Mouse (Mus musculus): ENCODE measurements around the gene Csrnp1. TPM values are rescaled to one million over a fixed set of nuclear protein-coding genes. Genes with fewer than 3 reads are reported as not detected.

The Csrnp1 gene
- total RNA-seq, 2 experiments from 2014 or later = 10.0 to 13.3 TPM

GRCm38 (mm10) chr9:119962987-119963667 is 21.3 kb downstream of the Csrnp1 start:
- DNase-seq (ENCODE audit: low spot score) = peak; percentile 61
- intact Hi-C loops (cut with DNase I) = loop anchor here (1.0 to 2.0 kb wide), 2 partner anchors 52 to 110 kb away; no protein-coding TSS in a partner anchor

DNA sequence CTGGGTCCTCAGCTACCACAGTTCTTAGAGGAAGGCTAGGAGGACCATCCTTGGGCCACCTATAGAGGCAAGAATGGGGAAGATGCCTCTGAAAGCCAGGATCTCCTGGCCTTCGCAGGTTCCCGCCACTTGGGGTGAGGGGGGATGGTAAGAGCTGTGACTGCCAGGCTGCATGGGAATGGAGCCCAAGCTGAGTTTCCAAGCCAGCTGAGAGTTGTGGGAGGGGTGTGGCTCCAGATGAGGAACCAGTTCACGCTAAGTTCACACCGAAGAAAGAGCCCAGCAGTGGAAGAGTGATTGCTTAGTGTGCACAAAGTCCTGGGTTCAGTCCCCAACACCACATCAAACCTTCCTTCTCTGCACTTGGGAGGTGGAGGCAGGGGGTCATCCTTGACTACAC is 22.2 kb downstream of the Csrnp1 start:
- no peak for DNase-seq (ENCODE audit: low spot score)
- intact Hi-C loops (cut with DNase I) = loop anchor here (2.0 kb wide), 1 partner anchor 53 kb away; no protein-coding TSS in a partner anchor

GRCm38 (mm10) chr9:119958835-119959234 is 25.6 kb downstream of the Csrnp1 start:
- no peak for DNase-seq (ENCODE audit: low spot score)
- intact Hi-C loops (cut with DNase I) = no loop called here

GRCm38 (mm10) chr9:119951388-119951787 is 33.1 kb downstream of the Csrnp1 start:
- no peak for DNase-seq (ENCODE audit: low spot score)
- intact Hi-C loops (cut with DNase I) = no loop called here

DNA sequence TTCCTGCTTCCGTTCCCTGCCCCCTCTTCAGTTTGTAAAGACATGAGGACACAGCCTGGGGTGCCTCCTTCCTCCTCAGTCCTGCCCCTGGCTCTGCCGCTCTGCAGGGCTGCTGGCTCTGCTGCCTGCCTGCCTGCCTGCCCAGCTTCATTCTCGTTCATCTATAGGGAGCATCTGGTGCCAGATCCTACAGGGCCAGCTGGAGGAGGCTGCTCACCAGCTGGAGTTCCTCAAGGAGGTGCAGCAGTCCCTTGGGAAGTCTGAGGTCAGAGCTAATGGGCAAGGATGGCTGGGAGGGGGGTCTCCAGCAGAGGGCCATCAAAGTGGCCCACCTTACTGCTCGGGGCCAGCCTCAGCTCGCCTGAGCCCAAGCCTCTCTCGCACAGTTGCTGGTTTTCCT is 34.0 kb downstream of the Csrnp1 start:
- no peak for DNase-seq (ENCODE audit: low spot score)
- intact Hi-C loops (cut with DNase I) = no loop called here

DNA sequence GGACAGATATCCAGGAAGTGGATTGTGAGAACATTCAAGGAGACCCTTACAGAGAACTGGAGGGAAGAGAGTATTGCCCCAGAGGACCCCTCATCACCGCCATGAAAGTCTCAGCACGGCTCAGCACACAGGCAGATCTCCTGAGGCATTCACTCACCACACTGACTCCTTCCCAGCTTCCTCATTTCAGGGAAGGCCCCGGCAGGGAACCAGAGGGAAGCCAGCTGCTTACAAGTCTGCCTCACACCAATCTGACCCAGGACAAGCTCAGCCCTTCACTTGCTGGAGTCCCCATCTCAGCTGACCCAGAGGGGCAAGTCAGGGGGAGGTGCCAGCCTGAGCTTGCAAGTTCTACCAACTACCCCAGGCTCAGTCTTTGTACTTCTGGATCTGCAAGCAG is 35.7 kb downstream of the Csrnp1 start:
- intact Hi-C loops (cut with DNase I) = no loop called here

DNA sequence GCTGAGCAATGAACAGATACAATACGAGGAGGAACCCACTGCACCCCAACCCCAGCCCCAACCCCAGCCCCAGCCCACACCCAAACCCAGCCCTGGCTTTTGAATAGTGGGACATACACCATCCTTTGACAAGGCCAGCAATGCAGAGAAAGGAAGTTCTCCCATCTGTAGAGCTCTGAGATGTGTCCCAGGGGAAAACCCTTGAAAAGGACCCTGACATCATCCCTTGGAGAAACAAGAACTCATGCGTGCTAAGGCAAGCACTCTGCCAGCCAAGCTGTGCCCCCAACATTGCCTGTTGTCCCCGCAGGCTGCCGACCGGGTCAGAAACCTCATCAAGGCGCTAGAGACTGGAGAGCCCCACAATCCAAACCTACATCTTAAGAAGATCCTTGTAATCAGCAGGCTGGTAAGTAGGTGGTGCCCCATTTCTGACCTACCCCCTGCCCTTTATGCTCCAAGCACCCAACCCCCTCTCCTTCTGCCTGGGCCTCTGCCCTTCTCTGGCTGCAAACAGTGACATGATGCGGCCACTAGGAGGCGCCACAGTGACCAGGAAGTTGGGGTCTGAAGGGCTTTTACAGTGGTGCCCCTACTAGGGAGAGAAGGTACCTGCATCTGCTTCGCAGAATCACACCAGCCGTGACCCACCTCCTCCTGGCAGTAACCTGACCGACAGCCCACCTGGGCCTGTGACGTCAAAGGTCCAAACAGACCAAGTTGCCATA is 39.1 kb downstream of the Csrnp1 start:
- DNase-seq (ENCODE audit: low spot score) = no peak
- intact Hi-C loops (cut with DNase I) = no loop called here

More for the DNA sequence above, 35.7 kb downstream of the Csrnp1 start:
- DNase-seq (ENCODE audit: low spot score) = no peak

- intact Hi-C loops (cut with DNase I) = no loop called here
- no peak for DNase-seq (ENCODE audit: low spot score)
Observed at GRCm38 (mm10) chr9:119943326-119943725, 41.1 kb downstream of the Csrnp1 start.

GRCm38 (mm10) chr9:119941861-119942260 is 42.6 kb downstream of the Csrnp1 start:
- DNase-seq (ENCODE audit: low spot score) = no peak
- intact Hi-C loops (cut with DNase I) = no loop called here

DNA sequence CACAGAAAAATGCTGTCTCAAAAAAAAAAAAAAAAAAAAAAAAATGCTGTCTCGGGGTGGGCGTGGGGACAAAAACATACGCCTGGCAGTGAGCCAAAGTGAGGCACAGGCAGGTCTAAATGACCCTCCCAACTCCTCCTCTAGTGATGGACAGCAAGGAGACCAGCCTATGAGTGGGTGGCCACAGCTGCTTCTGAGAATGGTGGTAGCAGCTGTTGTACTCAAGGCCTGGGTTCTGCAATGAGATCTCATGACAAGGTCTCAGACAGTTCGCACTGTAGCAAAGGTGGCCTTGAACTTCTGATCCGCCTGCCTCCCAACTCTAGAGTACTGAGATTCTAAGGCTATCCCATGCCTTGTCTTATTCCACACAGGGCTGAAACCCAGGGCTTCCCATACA is 43.1 kb downstream of the Csrnp1 start:
- intact Hi-C loops (cut with DNase I) = no loop called here
- no peak for DNase-seq (ENCODE audit: low spot score)

- no peak for DNase-seq (ENCODE audit: low spot score)
- intact Hi-C loops (cut with DNase I) = no loop called here
Observed at GRCm38 (mm10) chr9:119939646-119940045, 44.8 kb downstream of the Csrnp1 start.

- DNase-seq (ENCODE audit: low spot score) = no peak
- intact Hi-C loops (cut with DNase I) = no loop called here
Observed at GRCm38 (mm10) chr9:119938496-119938895, 46.0 kb downstream of the Csrnp1 start.

DNA sequence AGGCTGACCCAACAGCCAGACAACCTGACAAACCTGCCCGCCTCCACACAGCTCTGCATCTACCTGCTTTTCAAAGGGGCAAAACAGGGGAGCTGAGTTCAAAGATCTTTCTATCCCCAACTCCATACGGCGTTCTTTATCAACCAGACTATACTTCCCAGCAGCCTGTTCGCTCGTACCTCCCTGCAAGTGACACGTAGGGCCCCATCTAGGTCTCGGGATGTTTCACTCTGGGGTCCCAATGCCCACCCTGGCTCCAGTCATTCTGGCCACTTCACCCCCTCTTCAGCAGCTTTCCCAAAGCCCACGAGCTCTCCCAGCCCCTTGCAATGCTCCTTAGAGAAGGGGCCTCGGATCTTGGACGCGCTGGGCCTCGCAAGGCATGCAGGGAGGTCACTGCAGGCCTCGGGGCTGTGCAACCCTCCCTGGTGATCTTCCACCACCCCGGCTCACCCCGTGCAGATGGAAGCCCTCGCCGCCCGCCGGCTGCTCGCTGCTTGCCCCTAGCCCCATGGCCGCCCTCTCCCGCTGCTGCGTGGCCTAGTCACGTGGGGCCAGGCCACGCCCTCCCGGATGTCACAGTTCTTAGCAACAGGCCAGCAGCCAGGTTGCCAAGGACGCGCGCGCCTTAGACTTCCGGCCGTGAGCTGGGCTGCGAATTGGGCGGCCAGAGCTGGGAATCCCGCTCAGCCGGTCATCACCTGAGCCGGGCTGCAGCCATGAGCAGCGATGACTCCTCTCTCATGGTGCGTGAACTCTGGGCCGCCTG is 47.3 kb downstream of the Csrnp1 start, which contains the start of the genes Gorasp1 and Ttc21a:
Gene Gorasp1 (minus strand): TSS at position 561 of the 769 bp plus-strand sequence.
Gene Ttc21a (plus strand): TSS at position 602 of the 769 bp plus-strand sequence.
- intact Hi-C loops (cut with DNase I) = loop anchor here (2.0 kb wide), 1 partner anchor 42 kb away; the partner anchor contains the start of gene Wdr48
- DNase-seq (ENCODE audit: low spot score) = peak; percentile 87

GRCm38 (mm10) chr9:119933675-119934074 is 50.8 kb downstream of the Csrnp1 start:
- DNase-seq (ENCODE audit: low spot score) = no peak
- intact Hi-C loops (cut with DNase I) = no loop called here

- intact Hi-C loops (cut with DNase I) = no loop called here
- DNase-seq (ENCODE audit: low spot score) = no peak
Observed at GRCm38 (mm10) chr9:119932358-119932757, 52.1 kb downstream of the Csrnp1 start.

DNA sequence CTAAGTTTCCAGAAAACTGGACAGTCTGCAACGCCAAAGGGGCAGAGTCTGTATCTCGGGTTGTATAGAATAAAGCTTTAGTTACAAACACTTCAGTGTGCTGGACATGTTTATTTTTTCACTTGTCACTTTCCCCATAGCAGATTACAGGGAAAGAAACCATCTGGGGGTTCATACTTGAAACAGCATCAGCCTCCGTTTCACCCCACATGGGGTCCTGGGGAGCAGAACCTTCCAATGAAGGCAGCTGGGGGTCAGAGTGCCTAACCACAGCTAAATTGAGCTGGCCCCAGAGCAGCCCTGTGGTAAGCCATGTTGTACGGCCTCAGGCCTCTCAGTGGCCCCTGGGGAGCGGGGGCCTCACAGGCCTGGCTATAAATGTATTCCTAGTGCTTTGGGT is 58.0 kb downstream of the Csrnp1 start:
- no peak for DNase-seq (ENCODE audit: low spot score)
- intact Hi-C loops (cut with DNase I) = no loop called here

GRCm38 (mm10) chr9:119925729-119926128 is 58.7 kb downstream of the Csrnp1 start:
- intact Hi-C loops (cut with DNase I) = no loop called here
- DNase-seq (ENCODE audit: low spot score) = no peak

- DNase-seq (ENCODE audit: low spot score) = no peak
- intact Hi-C loops (cut with DNase I) = no loop called here
Observed at GRCm38 (mm10) chr9:119925120-119925657, 59.3 kb downstream of the Csrnp1 start.

GRCm38 (mm10) chr9:119923462-119923861 is 61.0 kb downstream of the Csrnp1 start:
- no peak for DNase-seq (ENCODE audit: low spot score)
- intact Hi-C loops (cut with DNase I) = no loop called here
